Mouse (Mus musculus): ENCODE data around the gene Rbms3. TPM values are rescaled to one million over a fixed set of nuclear protein-coding genes. Genes with fewer than 3 reads are reported as not detected.

Gene Rbms3
- polyA plus RNA-seq, 1 experiment from 2014 or later = 41.2 TPM

- H3K9ac ChIP-seq (ENCODE audit: low read depth, low read length) = no peak overlapping the region
- H3K4me2 ChIP-seq = no peak overlapping the region
- H3K36me3 ChIP-seq (ENCODE audit: control insufficient read depth, insufficient read depth, low read length) = no peaks in the 10 kb centered on the region
- no peaks in the 10 kb centered on the region; the same call in 1 of the 2 replicates for H3K4me1 ChIP-seq (ENCODE audit: control insufficient read depth, insufficient read depth, low read length)
- no peaks in the 10 kb centered on the region for H3K27me3 ChIP-seq (ENCODE audit: control insufficient read depth, insufficient read depth, low read length)
- no peak for ATAC-seq (replicated peaks; ENCODE audit: insufficient number of reproducible peaks, low FRiP score, low TSS enrichment)
- H3K27ac ChIP-seq (ENCODE audit: low read depth, low read length) = no peak overlapping the region
- H3K9me3 ChIP-seq (replicated peaks; ENCODE audit: control insufficient read depth, low read length) = no peaks in the 10 kb centered on the region
- 74% methylated on average over 3 of the region's 3 CpGs for WGBS (ENCODE audit: insufficient replicate concordance)
- no peak overlapping the region for H3K4me3 ChIP-seq (ENCODE audit: low read depth, low read length)
Measured at GRCm38 (mm10) chr9:116728093-116728492, 901.6 kb downstream of the Rbms3 start.

- 59% methylated on average over 5 of the region's 5 CpGs for WGBS (ENCODE audit: insufficient replicate concordance)
- H3K4me1 ChIP-seq (ENCODE audit: control insufficient read depth, insufficient read depth, low read length) = no peaks in the 10 kb centered on the region; the same call in 1 of the 2 replicates
- no peak overlapping the region for H3K4me3 ChIP-seq (ENCODE audit: low read depth, low read length)
- H3K9ac ChIP-seq (ENCODE audit: low read depth, low read length) = no peak overlapping the region
- H3K27ac ChIP-seq (ENCODE audit: low read depth, low read length) = no peak overlapping the region
- H3K9me3 ChIP-seq (replicated peaks; ENCODE audit: control insufficient read depth, low read length) = no peaks in the 10 kb centered on the region
- H3K36me3 ChIP-seq (ENCODE audit: control insufficient read depth, insufficient read depth, low read length) = no peaks in the 10 kb centered on the region
- ATAC-seq (replicated peaks; ENCODE audit: insufficient number of reproducible peaks, low FRiP score, low TSS enrichment) = no peak
- H3K27me3 ChIP-seq (ENCODE audit: control insufficient read depth, insufficient read depth, low read length) = no peaks in the 10 kb centered on the region
- no peak overlapping the region for H3K4me2 ChIP-seq
Measured at GRCm38 (mm10) chr9:116724581-116724980, 905.1 kb downstream of the Rbms3 start.

GRCm38 (mm10) chr9:116703119-116703518 is 926.6 kb downstream of the Rbms3 start:
- Histone ChIP-seq H3K4me1 (ENCODE audit: control insufficient read depth, insufficient read depth, low read length) (peaks cover 6% of the 10 kb centered on the region), H3K9ac (ENCODE audit: low read depth, low read length) (no peak overlapping the region), H3K4me2 (no peak overlapping the region), H3K36me3 (ENCODE audit: control insufficient read depth, insufficient read depth, low read length) (no peaks in the 10 kb centered on the region), H3K4me3 (ENCODE audit: low read depth, low read length) (no peak overlapping the region), H3K9me3 (replicated peaks; ENCODE audit: control insufficient read depth, low read length) (no peaks in the 10 kb centered on the region), H3K27ac (ENCODE audit: low read depth, low read length) (no peak overlapping the region), H3K27me3 (ENCODE audit: control insufficient read depth, insufficient read depth, low read length) (no peaks in the 10 kb centered on the region)
- no peak for ATAC-seq (replicated peaks; ENCODE audit: insufficient number of reproducible peaks, low FRiP score, low TSS enrichment)
- WGBS (ENCODE audit: insufficient replicate concordance) = 76% methylated on average over 1 of the region's 1 CpGs

GRCm38 (mm10) chr9:116702611-116703010 is 927.1 kb downstream of the Rbms3 start:
- Histone ChIP-seq H3K9me3 (replicated peaks; ENCODE audit: control insufficient read depth, low read length) (no peaks in the 10 kb centered on the region), H3K27ac (ENCODE audit: low read depth, low read length) (no peak overlapping the region), H3K4me2 (no peak overlapping the region), H3K36me3 (ENCODE audit: control insufficient read depth, insufficient read depth, low read length) (no peaks in the 10 kb centered on the region), H3K4me1 (ENCODE audit: control insufficient read depth, insufficient read depth, low read length) (peaks cover 6% of the 10 kb centered on the region), H3K9ac (ENCODE audit: low read depth, low read length) (no peak overlapping the region), H3K4me3 (ENCODE audit: low read depth, low read length) (no peak overlapping the region), H3K27me3 (ENCODE audit: control insufficient read depth, insufficient read depth, low read length) (no peaks in the 10 kb centered on the region)
- 63% methylated on average over 1 of the region's 1 CpGs for WGBS (ENCODE audit: insufficient replicate concordance)
- ATAC-seq (replicated peaks; ENCODE audit: insufficient number of reproducible peaks, low FRiP score, low TSS enrichment) = no peak

GRCm38 (mm10) chr9:116701511-116702179 is 928.1 kb downstream of the Rbms3 start:
- H3K9me3 ChIP-seq (replicated peaks; ENCODE audit: control insufficient read depth, low read length) = no peaks in the 10 kb centered on the region
- H3K36me3 ChIP-seq (ENCODE audit: control insufficient read depth, insufficient read depth, low read length) = no peaks in the 10 kb centered on the region
- peaks cover 6% of the 10 kb centered on the region for H3K4me1 ChIP-seq (ENCODE audit: control insufficient read depth, insufficient read depth, low read length)
- H3K4me3 ChIP-seq (ENCODE audit: low read depth, low read length) = no peak overlapping the region
- peak overlapping the region; percentile 22; the same call in 1 of the 2 replicates for H3K4me2 ChIP-seq
- H3K27me3 ChIP-seq (ENCODE audit: control insufficient read depth, insufficient read depth, low read length) = no peaks in the 10 kb centered on the region
- 30% methylated on average over 11 of the region's 11 CpGs for WGBS (ENCODE audit: insufficient replicate concordance)
- peak overlapping the region; percentile 46 for H3K27ac ChIP-seq (ENCODE audit: low read depth, low read length)
- ATAC-seq (replicated peaks; ENCODE audit: insufficient number of reproducible peaks, low FRiP score, low TSS enrichment) = no peak
- no peak overlapping the region for H3K9ac ChIP-seq (ENCODE audit: low read depth, low read length)

GRCm38 (mm10) chr9:116688615-116689014 is 941.1 kb downstream of the Rbms3 start:
- no peak overlapping the region for H3K9ac ChIP-seq (ENCODE audit: low read depth, low read length)
- no peak for ATAC-seq (replicated peaks; ENCODE audit: insufficient number of reproducible peaks, low FRiP score, low TSS enrichment)
- H3K4me1 ChIP-seq (ENCODE audit: control insufficient read depth, insufficient read depth, low read length) = no peaks in the 10 kb centered on the region
- H3K36me3 ChIP-seq (ENCODE audit: control insufficient read depth, insufficient read depth, low read length) = 0 out of 2 replicates have a peak, but pooled peaks cover 3% of the 10 kb centered on the region
- H3K27me3 ChIP-seq (ENCODE audit: control insufficient read depth, insufficient read depth, low read length) = no peaks in the 10 kb centered on the region
- H3K4me3 ChIP-seq (ENCODE audit: low read depth, low read length) = no peak overlapping the region
- H3K9me3 ChIP-seq (replicated peaks; ENCODE audit: control insufficient read depth, low read length) = no peaks in the 10 kb centered on the region
- 79% methylated on average over 4 of the region's 4 CpGs for WGBS (ENCODE audit: insufficient replicate concordance)
- H3K4me2 ChIP-seq = no peak overlapping the region
- H3K27ac ChIP-seq (ENCODE audit: low read depth, low read length) = no peak overlapping the region

GRCm38 (mm10) chr9:116677142-116677541 is 952.6 kb downstream of the Rbms3 start:
- Histone ChIP-seq H3K27me3 (ENCODE audit: control insufficient read depth, insufficient read depth, low read length) (no peaks in the 10 kb centered on the region), H3K4me1 (ENCODE audit: control insufficient read depth, insufficient read depth, low read length) (0 out of 2 replicates have a peak, but pooled peaks cover 7% of the 10 kb centered on the region), H3K27ac (ENCODE audit: low read depth, low read length) (no peak overlapping the region), H3K9ac (ENCODE audit: low read depth, low read length) (no peak overlapping the region), H3K4me2 (no peak overlapping the region), H3K4me3 (ENCODE audit: low read depth, low read length) (no peak overlapping the region), H3K9me3 (replicated peaks; ENCODE audit: control insufficient read depth, low read length) (no peaks in the 10 kb centered on the region), H3K36me3 (ENCODE audit: control insufficient read depth, insufficient read depth, low read length) (no peaks in the 10 kb centered on the region)
- WGBS (ENCODE audit: insufficient replicate concordance) = 52% methylated on average over 4 of the region's 4 CpGs
- ATAC-seq (replicated peaks; ENCODE audit: insufficient number of reproducible peaks, low FRiP score, low TSS enrichment) = no peak

GRCm38 (mm10) chr9:116676445-116676844 is 953.3 kb downstream of the Rbms3 start:
- H3K4me3 ChIP-seq (ENCODE audit: low read depth, low read length) = no peak overlapping the region
- no peak overlapping the region for H3K27ac ChIP-seq (ENCODE audit: low read depth, low read length)
- no peaks in the 10 kb centered on the region for H3K27me3 ChIP-seq (ENCODE audit: control insufficient read depth, insufficient read depth, low read length)
- WGBS (ENCODE audit: insufficient replicate concordance) = 55% methylated on average over 2 of the region's 2 CpGs
- ATAC-seq (replicated peaks; ENCODE audit: insufficient number of reproducible peaks, low FRiP score, low TSS enrichment) = no peak
- H3K4me2 ChIP-seq = no peak overlapping the region
- H3K9me3 ChIP-seq (replicated peaks; ENCODE audit: control insufficient read depth, low read length) = no peaks in the 10 kb centered on the region
- no peaks in the 10 kb centered on the region for H3K36me3 ChIP-seq (ENCODE audit: control insufficient read depth, insufficient read depth, low read length)
- 0 out of 2 replicates have a peak, but pooled peaks cover 7% of the 10 kb centered on the region for H3K4me1 ChIP-seq (ENCODE audit: control insufficient read depth, insufficient read depth, low read length)
- H3K9ac ChIP-seq (ENCODE audit: low read depth, low read length) = no peak overlapping the region

GRCm38 (mm10) chr9:116674191-116674590 is 955.5 kb downstream of the Rbms3 start:
- no peaks in the 10 kb centered on the region for H3K36me3 ChIP-seq (ENCODE audit: control insufficient read depth, insufficient read depth, low read length)
- no peaks in the 10 kb centered on the region for H3K9me3 ChIP-seq (replicated peaks; ENCODE audit: control insufficient read depth, low read length)
- no peak overlapping the region for H3K27ac ChIP-seq (ENCODE audit: low read depth, low read length)
- ATAC-seq (replicated peaks; ENCODE audit: insufficient number of reproducible peaks, low FRiP score, low TSS enrichment) = no peak
- 65% methylated on average over 4 of the region's 4 CpGs for WGBS (ENCODE audit: insufficient replicate concordance)
- H3K9ac ChIP-seq (ENCODE audit: low read depth, low read length) = no peak overlapping the region
- no peak overlapping the region for H3K4me2 ChIP-seq
- no peaks in the 10 kb centered on the region for H3K27me3 ChIP-seq (ENCODE audit: control insufficient read depth, insufficient read depth, low read length)
- no peak overlapping the region for H3K4me3 ChIP-seq (ENCODE audit: low read depth, low read length)
- 0 out of 2 replicates have a peak, but pooled peaks cover 7% of the 10 kb centered on the region for H3K4me1 ChIP-seq (ENCODE audit: control insufficient read depth, insufficient read depth, low read length)

Measured in heart, embryonic 11.5 days (tissue).